Mouse (Mus musculus): ENCODE results near the gene Fignl1.

- TF ChIP-seq CTCF (IDR thresholded peaks at IDR 0.05; ENCODE audit: low read depth), result no peak
- TF ChIP-seq EP300 (IDR thresholded peaks at IDR 0.05; ENCODE audit: low read depth), result no peak
These were observed 46.4 kb upstream of the Fignl1 start for GRCm38 (mm10) chr11:11855061-11855672.

Measured in heart, postnatal 0 days (tissue).